Mouse (Mus musculus): ENCODE results near the gene Vmn1r138.
"Not testable (repeated sequence)": the region's sequence is repeated elsewhere in the genome, so short reads cannot be mapped to it uniquely, and the experiment has no call there.

Gene Vmn1r138

DNA sequence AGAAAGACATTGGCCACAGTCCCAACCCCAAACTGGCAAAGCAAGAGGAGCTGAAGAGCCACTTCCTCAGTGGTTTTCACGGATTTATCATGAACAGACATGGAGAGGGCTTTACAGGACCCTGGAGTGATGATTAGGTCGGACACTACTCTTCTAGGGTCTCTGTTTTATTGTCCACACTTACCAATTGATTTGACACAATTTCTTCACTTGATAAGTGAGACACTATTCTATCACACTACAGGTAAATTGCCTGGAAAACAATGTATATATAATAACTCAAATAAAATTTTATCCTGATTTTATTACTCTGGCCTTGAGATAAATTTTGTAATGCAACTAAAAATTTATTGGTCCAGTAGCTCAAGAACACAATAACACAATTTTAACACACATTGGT lies at the start of gene Vmn1r138:
TSS of gene Vmn1r138 (minus strand) at position 101 of the 400 bp plus-strand sequence.
- DNase-seq (ENCODE audit: extremely low read depth, low read depth, low spot score), result not testable (repeated sequence)

DNA sequence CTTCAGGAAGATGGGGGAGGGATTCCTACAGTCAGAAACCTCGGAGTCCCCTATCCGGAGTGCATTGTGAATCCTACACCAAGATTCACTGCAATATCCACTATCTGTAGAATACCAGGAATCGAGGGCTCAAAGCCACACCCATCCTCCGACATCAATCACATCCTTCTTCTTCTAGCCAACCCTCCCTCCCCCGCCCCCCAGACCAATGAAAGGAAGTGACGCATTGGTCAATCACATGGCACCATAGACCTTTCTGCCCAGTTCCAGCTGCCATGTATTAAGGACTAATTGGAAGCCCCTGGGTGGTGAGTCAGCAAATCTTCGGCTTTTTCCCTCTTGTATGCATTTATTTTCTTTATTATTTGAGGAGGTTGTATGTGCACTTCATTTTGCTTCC lies 40.1 kb upstream of the Vmn1r138 start, which contains the start of gene Vmn1r139:
TSS of gene Vmn1r139 (plus strand) at position 301 of the 400 bp plus-strand sequence.
- DNase-seq (ENCODE audit: extremely low read depth, low read depth, low spot score), result not testable (repeated sequence)

DNA sequence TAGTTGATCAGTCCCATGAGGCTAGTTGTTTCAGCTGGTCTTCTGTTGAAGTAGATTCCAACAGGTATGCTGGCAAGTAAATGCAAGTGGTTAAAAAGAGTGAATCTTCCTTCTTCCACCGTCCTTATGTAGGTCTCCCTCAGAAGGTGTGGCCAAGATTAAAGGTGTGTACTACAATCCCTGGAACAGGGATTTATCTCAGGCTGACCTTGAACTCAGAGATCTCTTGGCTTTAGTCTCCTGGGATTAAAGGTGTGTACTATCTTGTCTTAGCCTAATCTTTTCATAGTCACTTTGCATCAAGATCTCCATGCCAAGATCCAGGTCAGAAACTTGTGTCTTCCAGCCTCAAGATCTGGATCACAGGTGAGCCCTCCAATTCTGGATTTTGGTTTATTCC lies 27.5 kb upstream of the Vmn1r138 start, which contains the start of gene Gm6176:
TSS of gene Gm6176 (minus strand) at position 101 of the 400 bp plus-strand sequence.
- DNase-seq (ENCODE audit: extremely low read depth, low read depth, low spot score), result not testable (repeated sequence)

DNA sequence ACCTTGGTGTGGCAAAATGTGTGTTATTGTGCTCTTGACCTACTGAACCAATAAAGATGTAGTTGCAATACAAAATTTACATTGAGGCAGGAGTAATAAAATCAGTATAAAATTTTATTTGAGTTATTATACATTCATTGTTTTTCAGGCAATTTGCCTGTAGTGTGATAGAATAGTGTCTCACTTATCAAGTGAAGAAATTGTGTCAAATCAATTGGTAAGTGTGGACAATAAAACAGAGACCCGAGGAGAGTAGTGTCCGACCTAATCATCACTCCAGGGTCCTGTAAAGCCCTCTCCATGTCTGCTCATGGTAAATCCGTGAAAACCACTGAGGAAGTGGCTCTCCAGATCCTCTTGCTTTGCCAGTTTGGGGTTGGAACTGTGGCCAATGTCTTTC lies 34.4 kb downstream of the Vmn1r138 start, which contains the start of gene Vmn1r137:
TSS of gene Vmn1r137 (plus strand) at position 301 of the 400 bp plus-strand sequence.
- not testable (repeated sequence) for DNase-seq (ENCODE audit: extremely low read depth, low read depth, low spot score)

Measured in fat pad, adult 2 months (tissue).